Mouse (Mus musculus): ENCODE results near the gene Actl10.

DNA sequence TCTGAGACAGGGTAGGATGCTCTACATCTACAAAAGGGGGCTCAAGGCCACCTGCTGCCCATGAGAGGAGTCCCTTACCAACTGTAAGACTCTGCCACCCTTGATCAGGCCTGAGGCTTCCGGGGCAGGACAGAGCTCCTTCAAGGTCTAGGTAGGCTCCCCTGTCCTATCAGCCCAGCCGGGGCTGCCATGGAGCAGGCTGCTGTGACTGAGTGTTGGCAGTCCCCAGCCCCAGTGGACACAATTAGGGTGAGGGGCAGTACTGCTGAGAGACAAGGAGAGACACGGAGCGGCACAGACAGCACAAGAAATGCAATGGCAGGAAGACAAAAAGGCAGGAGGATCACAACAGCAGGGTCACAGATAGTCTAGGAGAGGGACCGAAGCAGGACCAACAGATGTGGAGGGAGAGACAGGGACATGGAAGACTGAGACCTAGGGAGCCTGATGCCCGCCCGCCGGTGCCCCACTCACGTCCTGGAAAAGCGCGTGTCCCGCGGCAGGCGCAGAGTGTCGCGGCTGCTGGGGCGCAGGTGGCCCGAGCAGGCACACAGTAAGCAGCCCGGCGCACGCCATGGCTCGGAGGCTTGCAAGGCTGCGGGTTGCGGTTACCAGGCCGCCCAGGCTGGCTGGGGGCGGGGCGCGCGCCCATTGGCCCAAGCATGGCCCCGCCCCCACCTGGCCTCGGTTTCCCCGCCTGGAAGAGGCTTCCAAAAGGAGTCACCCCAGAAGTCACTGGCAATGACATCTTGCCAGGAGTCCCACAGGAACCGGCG is 6.9 kb downstream of the Actl10 start, which contains the start of gene Necab3:
- TF ChIP-seq CTCF (conservative IDR thresholded peaks at IDR 0.05; ENCODE audit: low read length), result no peak
- no peak for TF ChIP-seq NANOG (IDR thresholded peaks at IDR 0.05; ENCODE audit: borderline replicate concordance, low read length)
- TF ChIP-seq POU5F1 (IDR thresholded peaks at IDR 0.05; ENCODE audit: borderline replicate concordance, low read length), result no peak

Measured in E14TG2a.4 (cell line).